Mouse (Mus musculus): Measurements from ENCODE around the gene Exosc5.

Exosc5 gene

DNA sequence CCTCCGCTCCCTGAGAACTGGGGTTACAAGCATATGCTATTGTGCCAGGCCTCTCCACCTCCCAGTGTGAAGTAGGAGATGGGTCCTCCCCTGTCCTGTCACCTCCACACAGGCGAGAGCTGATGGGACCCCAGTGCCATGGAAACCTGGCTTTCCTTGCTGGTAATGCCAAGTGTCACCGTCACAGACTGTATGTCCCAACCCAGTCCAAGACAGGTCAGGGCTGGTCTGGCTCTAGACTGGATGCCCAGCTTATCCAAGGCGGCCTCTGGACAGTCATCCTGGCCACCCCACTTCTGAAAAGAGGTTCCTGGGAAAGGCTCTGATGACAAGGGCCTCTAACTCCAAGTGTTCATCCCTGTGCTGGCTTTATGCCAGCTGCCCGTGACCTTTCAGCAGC, 21.9 kb upstream of the Exosc5 start:
- DNase-seq (ENCODE audit: low spot score in 2 of 2), result no peak

DNA sequence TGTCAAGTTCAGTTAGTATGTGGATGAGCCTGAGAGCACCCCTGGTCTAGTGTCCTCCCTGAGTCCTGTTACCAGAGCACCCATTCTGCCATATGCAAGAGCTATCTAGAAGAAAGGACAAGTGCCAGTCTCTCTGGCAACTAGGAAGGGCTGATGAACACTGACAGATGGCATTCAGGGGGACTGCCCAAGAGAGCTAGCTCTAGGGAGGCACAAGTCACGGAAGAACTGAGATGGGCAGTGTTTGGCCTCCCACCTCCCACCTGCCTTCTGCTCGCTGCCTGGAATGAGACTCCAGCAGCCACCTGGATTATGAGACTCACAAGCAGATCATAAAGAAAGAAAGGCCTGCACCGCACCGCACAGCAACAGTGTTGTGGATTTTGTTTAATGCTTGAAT, 19.2 kb upstream of the Exosc5 start:
- no peak for DNase-seq (ENCODE audit: low spot score in 2 of 2)

DNA sequence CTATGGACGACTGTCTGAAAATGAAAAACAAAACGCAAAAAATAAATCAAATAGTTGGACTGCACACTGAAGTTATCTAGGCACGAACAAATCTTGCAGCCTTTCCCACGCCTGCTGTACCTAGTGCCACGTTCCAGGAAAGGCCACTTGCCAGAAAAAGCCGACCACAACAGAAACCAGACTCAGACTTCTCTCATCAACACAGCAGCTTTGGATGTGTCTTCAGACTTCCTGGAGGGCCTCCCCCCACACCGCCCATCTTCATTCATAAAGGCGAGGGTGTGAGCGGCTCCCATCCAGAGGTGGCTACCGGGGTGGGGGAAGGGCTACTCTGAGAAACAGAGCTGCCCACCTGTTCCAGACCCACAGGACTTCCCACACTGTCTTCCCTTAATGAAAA, 14.8 kb upstream of the Exosc5 start:
- DNase-seq (ENCODE audit: low spot score in 2 of 2), result no peak

DNA sequence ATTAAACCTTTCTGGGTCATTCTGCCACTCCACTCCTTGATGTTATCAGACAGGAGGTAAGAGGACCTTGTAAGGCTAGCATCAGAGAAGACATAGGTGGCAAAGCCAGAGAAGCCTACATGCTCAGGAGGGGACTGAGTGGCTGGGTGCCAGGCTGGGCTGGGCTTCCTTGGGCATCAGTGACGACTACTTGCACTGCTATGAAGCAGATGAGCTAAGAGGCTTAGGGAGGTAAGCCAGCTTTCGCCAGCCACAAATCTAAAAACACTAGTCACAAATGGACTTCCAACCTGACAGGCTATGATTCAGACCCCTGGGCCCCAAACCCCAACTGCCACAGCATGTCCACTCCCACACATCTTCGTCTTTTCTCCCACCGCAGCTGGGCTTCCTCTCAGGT, 14.3 kb upstream of the Exosc5 start:
- no peak for DNase-seq (ENCODE audit: low spot score in 2 of 2)

DNA sequence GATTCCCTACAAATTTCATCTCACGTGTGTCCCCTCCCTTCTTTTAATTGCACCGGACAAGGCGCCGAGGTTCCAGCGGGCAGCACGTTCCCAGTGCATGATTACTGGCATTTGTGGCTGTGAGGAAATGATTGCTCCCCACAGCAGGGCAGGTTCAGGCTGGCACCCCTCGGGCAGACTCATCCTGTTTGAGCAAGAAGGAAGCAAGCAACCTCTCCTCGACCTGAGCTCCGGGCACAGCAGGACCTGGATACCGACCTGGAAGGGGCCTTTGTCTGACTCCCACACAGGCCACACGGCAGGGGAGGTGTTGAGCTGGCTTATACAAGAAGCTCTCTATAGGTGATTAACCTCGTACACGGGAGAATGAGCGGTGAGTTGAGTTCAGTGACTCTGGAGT, 13.9 kb upstream of the Exosc5 start:
- no peak for DNase-seq (ENCODE audit: low spot score in 2 of 2)

DNA sequence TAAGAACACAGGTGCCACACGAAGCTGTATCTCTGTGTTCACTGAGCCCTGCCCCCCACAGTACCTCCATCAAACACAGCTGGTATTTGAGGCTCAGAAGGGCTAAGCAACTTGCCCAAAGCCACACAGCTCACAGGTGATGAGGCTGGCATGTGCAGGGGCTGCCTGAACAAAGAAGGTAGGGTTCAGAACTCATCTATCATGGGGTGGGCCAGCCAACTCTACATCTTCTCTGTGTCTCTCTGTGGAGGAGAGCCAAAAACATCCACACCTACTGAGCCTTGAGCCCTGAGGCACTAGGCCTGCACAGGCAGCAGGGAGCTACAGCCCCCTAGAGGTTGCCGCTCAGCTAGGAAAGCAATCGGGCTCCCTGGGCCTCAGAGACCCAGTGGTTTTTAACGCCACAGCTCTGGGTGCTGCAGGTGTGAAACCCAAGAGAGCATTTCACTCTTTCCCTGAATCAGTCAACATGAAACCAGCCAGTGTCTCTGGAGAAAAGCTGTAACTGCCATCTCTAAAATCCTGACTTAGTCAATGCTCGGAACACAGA, 11.3 kb upstream of the Exosc5 start:
- no peak for DNase-seq (ENCODE audit: low spot score in 2 of 2)

DNA sequence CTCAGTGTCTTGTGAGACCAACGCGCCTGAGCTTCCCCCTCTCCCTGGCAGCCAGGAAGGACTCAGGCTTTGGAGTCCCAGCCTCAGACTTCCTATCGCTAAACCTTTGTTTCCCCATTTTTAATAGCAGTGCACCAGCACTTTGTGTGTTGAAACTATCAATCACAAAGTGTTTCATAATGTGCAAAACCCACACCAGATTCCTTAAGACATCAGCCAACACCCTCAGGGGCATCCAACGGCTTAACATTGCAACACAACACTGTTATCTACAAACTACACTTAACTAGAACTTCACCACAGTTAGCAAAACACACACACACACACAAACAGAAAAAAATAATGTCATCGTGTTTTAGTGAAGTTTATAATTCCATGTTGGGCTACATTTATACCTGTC, 9.1 kb upstream of the Exosc5 start:
- no peak for DNase-seq (ENCODE audit: low spot score in 2 of 2)

DNA sequence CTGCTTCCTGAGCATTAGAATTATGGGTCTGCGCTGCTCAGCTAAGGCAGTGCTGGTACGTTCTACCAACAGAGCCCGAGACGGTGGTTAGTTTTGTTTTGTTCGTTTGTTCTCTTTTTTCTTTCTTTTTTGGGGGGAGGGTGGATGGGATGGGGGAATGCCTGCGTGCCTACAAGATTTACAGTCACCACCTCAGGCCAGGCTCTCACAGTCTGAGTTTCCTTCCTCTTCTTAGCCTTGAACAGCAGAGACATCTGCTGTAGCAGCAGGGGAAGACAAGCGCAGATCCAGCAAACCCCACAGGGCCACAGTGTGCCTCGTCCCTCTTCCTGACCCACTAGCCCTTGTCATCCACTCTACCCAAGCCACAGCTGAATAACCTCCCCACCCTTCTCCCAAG, 7.7 kb upstream of the Exosc5 start:
- no peak for DNase-seq (ENCODE audit: low spot score in 2 of 2)

DNA sequence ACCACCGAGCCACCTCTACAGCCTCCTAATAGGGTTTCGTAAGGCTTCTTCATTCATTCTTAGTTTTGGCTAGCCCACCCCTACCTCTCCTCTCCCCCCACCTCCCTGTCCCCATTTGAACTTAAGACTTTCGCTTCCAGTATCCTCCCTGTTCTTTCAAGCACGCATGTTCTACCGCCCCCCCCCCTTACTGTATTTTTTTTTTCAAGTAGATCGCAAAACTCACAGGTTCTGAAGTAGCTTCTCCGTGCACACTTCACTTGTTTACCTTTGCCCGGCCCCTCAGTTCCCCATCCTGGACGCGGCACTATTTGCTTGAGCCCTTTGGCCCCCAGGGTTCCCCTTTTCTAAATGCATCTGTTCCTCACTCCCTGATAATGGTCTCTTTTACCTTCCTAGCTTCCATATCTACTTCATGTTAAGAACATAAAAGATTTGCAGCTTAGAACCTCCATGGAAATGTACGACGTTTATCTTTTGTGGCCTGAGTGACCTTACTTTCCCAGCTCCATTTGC, 6.7 kb upstream of the Exosc5 start:
- DNase-seq (ENCODE audit: low spot score in 2 of 2), result no peak

DNA sequence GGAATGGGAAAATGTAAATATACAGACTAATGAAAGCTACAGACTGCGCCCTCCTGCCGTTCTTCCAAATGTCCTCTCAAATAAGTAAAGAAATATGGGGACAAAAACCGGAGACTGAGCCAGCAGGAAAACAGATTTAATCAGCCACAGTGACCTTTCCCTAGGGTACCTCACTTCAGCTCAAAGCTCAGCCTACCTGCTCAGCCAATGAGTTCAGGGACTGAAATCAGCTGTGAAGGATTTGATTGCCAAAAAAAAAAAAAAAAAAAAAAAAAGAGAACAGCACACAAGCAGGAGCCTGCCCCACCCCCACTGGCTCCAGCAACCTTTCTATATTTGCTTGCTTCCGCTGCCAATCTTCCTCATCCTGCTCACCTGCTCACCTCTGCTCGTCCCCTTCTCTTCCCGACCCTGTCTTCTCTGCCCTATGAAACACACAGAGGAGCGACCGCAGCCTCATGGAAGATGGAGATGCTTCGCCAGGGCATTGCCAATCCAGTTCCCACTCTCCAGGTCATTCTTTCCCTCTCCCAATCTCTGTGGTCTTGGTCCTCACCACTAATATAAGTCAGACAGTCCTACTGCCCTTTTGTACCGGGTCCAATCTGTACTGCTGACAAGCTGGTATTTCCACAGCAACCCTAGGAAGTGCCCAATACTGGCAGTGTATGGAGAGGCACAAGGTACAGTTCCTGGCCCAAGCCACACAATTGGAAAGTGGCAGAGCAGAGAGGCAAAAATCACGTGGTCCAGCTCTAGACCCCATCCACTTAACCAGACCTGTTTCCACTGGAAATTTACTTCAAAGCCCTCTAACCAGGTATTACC, 3.1 kb upstream of the Exosc5 start:
- no peak for DNase-seq (ENCODE audit: low spot score in 2 of 2)

DNA sequence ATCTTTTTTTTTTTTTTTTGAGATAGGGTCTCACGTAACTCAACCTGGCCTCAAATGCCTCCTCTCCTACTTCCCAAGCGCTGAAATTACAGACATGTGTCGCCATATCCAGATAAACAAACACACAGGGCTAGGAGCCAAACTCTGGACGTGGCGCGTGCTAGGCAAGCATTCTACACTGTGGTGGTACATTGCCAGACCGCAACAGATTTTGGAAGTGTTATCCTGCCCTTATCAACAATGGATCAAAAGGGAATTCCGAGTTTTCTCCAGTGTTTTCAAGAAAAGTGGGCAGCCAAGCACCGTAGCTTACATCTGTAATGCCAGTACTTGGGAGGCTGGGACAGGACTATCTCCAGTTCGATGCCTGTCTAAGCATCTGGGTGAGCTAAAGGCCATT, 1.2 kb upstream of the Exosc5 start:
- DNase-seq (ENCODE audit: low spot score in 2 of 2), result no peak

DNA sequence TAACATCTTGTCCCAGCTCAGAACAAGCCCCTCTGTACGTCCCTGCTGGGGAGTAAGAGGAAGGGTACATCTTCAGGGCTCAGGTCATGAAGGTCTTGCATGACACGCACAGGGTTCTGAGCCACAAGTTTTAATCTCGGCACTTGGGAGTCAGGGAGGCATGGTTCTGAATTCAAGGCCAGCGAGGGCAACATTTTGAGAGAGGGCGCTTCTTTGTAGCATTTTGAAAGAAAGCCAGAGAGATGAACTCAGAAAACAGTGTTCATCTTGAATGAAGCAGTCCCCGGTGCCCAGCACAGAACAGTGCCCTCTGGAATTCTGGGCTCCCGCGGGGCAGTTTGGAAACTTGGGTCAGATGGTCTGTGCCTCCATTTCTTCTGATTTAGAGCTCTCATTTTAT, 7.4 kb downstream of the Exosc5 start:
- DNase-seq (ENCODE audit: low spot score in 2 of 2), result no peak

DNA sequence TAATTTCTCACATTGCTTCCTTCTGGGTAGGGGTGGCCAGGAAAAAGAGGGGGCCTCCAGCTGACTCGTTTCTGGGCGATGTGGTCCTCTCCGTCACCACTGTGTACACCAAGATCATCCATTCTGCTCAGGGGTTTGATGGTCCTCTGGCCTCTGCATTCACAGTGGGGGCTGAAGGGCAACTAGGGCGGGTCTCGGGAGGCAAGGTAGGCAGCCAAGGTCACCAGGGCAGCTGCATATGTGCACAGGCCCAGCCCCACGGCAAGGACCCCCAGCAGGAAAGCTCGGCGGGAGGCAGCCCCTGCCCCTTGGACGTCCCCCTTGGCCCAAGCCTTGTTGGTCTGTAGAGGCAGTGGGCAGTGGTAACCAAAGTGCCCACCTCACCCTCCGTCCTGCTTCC, 10.2 kb downstream of the Exosc5 start:
- no peak for DNase-seq (ENCODE audit: low spot score in 2 of 2)

DNA sequence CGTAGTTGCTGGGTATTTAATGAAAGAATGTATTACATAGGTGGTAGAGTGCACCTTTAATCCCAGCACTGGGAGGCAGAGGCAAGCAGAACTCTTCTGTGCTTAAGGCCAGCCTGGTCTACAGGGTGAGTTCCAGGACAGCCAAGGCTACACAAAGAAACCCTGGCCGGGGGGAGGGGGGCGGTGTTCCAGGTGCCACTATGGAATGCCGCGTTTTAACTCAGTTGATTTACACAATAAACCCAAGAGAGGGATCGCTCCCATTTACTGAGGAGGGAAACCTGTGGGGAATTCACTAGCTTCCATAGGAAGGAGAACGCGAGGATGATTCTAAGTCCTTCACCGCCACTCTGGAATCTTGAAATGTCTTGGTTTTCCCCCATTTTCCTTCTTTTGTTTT, 10.7 kb downstream of the Exosc5 start:
- DNase-seq (ENCODE audit: low spot score in 2 of 2), result no peak

DNA sequence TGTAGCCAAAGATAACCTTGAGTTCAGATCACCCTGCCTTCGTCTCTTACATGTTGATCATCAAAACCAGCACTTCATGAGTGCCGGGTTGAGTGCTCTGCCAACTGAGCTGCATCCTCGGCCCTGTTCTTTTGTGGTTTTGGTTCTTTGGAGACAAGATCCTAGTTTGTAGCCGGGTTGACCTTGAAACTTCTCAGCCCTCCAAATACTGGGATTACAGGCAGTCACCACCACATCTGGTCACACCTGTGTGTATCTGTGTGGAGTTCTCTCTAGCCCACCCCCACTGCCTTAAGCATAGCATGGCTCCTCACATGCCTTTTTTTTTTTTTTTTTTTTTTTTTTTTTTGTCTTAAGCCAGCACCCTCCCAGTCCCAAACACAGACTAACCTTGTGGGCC, 11.1 kb downstream of the Exosc5 start:
- no peak for DNase-seq (ENCODE audit: low spot score in 2 of 2)

DNA sequence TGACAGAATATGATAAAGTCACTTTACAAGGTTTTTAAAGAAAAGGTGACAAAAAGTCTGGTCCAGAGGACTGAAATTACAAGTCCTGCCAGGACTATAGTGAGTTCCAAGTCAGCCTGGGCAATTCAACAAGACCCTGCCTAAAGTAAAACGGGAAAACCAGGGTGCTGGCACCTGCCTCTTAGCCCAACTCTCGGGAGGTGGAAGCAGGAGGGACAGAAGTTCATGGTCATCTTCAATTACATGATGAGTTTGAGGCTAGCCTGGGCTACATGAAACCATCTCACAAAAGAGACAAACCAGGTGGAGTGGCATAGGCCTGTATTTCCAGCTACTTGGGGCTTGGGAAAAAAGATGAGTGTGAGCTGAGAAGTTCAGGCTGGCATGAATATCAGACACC, 12.7 kb downstream of the Exosc5 start:
- no peak for DNase-seq (ENCODE audit: low spot score in 2 of 2)

DNA sequence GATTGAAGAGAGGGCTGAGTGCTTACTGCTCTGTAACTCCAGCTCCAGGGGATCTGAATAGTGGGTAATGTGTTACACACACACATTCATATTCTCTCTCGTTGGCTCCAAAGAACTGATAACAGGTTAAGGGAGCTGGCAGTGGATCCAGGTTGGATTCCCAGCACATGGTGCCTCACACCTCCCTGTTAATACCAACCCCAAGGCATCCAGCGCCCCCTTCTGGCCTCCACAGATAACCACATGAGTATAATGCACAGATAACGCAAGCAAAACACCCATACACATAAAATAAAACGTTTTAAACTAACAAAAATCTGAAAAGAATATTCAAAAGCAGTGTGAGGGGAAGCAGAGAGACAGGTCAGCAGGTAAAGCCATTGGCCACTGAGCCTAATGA, 13.5 kb downstream of the Exosc5 start:
- DNase-seq (ENCODE audit: low spot score in 2 of 2), result no peak

DNA sequence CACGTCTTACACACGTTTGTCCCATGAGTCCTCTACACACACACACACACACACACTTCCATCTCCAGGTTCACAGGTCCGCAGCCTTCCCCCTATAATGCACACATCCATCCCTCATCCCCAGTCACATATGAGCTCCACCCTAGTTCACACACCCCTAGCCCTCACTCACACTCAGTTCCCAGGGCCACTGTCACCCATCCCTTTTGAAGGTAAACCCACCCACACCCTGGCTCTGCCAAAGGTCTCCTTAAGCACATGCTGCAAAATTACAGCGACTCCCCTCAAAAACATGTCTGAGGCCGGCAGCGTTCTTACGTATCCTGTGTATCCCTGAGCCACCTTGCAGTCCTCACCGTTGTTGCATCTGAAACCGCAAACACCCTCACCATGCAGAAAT, 15.3 kb downstream of the Exosc5 start:
- no peak for DNase-seq (ENCODE audit: low spot score in 2 of 2)

DNA sequence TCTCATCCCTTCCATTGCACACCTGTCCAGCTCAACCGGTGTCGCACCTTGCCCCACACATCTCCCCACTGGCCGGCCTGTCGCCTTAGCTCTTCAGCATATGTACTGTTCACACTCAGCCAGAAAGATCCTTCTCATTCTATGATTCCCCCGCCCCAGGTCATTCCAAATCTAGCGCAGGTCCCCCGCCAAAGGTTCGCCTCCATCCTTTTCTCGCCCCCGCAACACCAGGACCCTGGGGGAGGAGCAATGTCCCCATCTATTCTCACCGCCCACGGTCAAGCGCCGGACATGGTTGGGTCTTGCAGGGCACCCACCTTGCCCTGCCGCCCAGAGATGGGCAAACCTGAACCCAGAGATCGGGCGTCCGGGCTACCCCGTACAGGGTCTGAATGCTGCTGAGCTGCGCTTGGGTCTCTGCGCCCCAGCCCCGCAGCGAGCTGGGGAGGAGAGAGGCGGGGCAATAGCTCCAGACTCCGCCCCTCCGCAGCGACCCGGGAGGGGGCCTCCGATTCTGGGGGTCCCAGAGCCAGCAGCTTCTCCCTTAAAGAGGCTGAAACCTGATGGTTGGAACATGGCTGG, 15.8 kb downstream of the Exosc5 start, which contains the start of gene Tmem91:
TSS of gene Tmem91 (minus strand) at position 448 of the 582 bp plus-strand sequence.
- no peak for DNase-seq (ENCODE audit: low spot score in 2 of 2)

DNA sequence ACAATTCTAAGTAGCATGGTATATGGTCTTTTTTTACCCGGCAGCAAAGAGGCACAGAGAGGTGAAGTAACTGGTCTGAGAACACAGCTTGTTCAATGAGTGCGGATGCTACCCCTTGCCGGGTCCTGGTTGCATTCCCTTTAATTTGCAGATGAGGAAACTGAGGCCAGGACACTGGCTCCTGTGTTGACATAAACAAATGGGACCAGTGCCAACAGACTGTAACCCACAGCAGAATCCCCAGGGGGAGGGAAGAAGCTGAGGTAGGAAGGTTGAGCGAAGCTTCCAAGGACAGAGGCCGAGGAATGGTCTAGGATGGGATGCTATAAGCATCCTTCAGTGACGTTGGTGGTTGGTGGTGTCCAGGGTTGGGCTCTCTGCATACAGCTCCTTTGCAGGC, 16.4 kb downstream of the Exosc5 start:
- no peak for DNase-seq (ENCODE audit: low spot score in 2 of 2)

DNA sequence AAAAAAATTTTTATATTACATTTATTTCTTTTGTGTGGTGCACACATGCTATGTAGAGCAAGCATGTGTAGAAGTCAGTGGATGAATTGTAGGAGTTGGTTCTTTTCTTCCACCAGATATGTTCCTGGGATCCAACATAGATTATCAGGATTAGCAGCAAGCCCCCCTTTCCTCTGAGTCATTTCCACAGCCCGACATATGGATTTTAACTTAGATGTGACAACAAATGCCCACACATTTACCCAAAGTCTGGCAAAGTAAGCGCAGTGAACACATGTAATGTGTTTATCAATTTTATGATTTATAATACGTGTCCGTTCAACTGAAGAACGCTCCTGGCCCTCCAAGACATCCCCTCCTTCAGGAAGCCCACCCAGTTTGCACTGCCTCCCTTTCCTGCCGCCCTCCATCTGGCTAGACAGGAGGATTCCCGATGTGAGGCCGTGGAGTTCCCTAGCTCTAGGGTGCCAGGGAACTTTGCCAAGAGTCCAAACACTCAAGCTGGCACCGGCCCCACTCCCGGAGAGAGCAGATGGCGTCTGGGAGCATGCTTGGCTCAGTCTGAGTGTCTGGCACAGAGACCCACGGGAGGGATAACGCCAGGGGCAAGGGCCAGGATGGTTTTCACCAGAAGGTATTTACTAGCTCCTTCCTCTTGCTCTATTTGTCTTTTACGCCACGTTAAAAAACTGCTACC, 17.3 kb downstream of the Exosc5 start:
- peak; percentile 86 for DNase-seq (ENCODE audit: low spot score in 2 of 2)

DNA sequence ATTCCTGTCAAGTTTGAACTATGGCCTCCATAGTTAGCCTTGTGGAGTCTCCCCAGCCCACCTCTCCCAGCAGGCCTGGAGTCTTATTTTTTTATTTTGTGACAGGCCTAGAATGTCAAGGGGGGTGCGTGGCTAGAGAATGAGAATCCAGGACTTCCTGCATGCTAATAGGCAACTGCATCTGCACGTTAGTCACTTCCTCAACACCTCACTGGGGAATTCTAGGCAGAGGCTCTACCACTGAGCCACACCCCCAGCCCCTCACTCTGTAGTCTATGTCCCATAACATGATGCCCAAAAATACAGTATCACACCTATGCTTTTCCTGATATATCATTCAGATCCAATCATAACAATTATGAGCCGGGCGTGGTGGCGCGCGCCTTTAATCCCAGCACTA, 18.0 kb downstream of the Exosc5 start:
- DNase-seq (ENCODE audit: low spot score in 2 of 2), result no peak

DNA sequence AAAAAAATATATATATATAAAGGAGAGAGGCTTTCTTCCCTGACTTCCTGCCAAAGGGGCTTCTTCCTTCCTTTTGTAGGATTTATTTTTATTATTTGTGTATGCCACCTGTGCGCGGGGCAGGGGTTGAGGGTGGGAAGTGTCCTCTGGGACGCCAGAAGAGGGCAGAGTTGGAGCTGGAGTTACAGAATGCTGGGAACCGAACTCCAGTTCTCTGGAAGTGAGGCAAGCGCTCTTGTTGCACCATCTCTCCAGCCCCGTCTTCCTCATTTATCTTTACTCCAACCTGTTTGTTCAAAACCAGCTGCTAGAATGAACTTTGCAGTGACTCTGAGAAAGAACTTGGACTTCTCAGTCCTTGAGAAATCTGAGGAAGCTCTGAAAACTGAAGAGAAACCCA, 21.0 kb downstream of the Exosc5 start:
- DNase-seq (ENCODE audit: low spot score in 2 of 2), result no peak
